Mouse (Mus musculus) brain, embryonic 14.5 days (tissue): Measurements from ENCODE around the gene Ptpn14.

Source experiments
- CTCF ChIP-seq: fragments of 200-500 bp; IDR thresholded peaks from 2 replicates; pipeline ENCODE4 v1.5.1; 2012; ENCODE audit warnings: inconsistent platforms, mild to moderate bottlenecking, moderate library complexity, borderline replicate concordance; ENCODE audit not compliant: insufficient read depth, insufficient read length; ENCODE audit errors: extremely low read depth
- POLR2A ChIP-seq: fragments of 200-500 bp; IDR thresholded peaks from 2 replicates; pipeline ENCODE4 v1.6.1; 2012; ENCODE audit warnings: mild to moderate bottlenecking, inconsistent platforms, borderline replicate concordance; ENCODE audit not compliant: poor library complexity, insufficient read depth, insufficient read length, severe bottlenecking; ENCODE audit errors: extremely low read depth

DNA sequence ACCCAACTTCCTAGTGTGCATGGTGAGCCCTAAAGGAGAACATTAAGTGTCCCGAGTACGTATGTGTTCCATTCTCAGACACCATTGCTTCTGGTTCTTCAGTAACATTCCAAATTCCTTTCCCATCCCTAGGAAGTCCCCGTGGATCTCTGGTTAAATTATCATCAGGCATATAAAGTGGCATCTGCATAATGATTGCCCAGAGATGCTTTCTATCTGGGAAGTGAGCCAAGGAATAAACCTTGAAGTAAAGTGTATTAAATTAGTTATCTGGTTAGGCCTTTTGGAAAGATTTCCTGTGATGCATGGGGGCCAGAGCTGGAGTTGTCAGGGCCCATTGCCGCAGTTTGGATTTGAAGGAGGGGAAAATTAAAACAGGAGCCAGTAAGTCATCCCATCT lies 144.0 kb downstream of the Ptpn14 start:
- TF ChIP-seq CTCF (no peak), POLR2A (no peak)
